In the genomic region with DNA sequence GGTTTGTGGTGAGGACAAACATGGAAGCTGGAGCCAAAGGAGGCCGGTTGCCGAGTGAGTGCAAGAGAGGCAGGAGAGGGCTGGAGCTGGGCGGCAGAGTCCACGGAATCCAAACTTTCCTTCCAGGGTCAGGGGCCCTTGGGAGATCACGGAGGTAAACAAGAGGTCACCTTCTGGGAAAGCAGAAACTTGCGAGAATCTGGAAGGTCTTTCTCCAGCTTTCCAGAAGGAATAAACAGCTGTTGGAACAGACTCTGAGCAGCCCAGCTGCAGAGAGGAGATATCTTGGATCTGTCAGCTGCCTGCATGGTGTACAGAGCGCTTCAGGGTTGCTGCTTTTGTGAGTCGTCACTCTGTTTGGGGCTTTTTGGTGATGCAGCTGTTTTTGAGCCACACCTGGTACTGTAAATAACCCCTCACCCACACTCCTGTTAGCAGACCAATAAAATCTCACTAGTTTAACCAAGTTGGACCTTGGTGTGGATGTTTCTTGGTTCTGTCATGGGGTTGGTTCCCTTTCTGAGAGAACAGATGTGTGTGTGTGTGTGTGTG, we compare ENCODE assay signal across 8 mouse cellular contexts. TPM values are rescaled to one million over a fixed set of nuclear protein-coding genes. Genes with fewer than 3 reads are reported as not detected.
A peak's percentile ranks its signal among the peaks of the same experiment; 100 is the strongest.
DNase-seq lines count a peak whose midpoint lies in the region; ATAC-seq lines count a peak whose summit lies in the region.

No protein-coding gene starts in this region.

- peak overlapping the region; percentile 62 for H3K4me2 ChIP-seq in hindbrain, embryonic 15.5 days
- H3K4me2 ChIP-seq in liver, embryonic 13.5 days = peak overlapping the region; percentile 74

- 0 out of 2 replicates have a peak overlapping the region, but pooled peaks have one; percentile 9 for H3K27ac ChIP-seq in hindbrain, embryonic 15.5 days (replicated peaks)
- peak overlapping the region; percentile 19; the same call in 1 of the 2 replicates for H3K27ac ChIP-seq in liver, embryonic 13.5 days

- DNase-seq in gastrocnemius, postnatal 10 days = peak; percentile 44
- DNase-seq in liver, embryonic 13.5 days = peak; percentile 18
- peak; percentile 46 for DNase-seq in neural tube, embryonic 10.5 days (ENCODE audit: extremely low spot score, low spot score)
- no peak for DNase-seq in ovary, postnatal 36 days (ENCODE audit: low spot score)
- no peak for DNase-seq in frontal cortex, postnatal 14 days (ENCODE audit: low spot score in 2 of 2)
- no peak for DNase-seq in layer of hippocampus, adult 11-12 months (ENCODE audit: low spot score)

- WGBS in hindbrain, embryonic 15.5 days = 19% methylated on average over 8 of the region's 8 CpGs
- 30% methylated on average over 8 of the region's 8 CpGs for WGBS in liver, embryonic 13.5 days (ENCODE audit: insufficient replicate concordance)

- no peaks in the 10 kb centered on the region for H3K9me3 ChIP-seq in hindbrain, embryonic 15.5 days
- no peaks in the 10 kb centered on the region for H3K9me3 ChIP-seq in liver, embryonic 13.5 days (replicated peaks)

- peak overlapping the region; percentile 25; the same call in 1 of the 2 replicates for H3K4me3 ChIP-seq in hindbrain, embryonic 15.5 days
- H3K4me3 ChIP-seq in liver, embryonic 13.5 days (replicated peaks) = no peak overlapping the region

- ATAC-seq in activated CD4-positive, CD25-positive, alpha-beta regulatory T cell, adult 4 months = peak; percentile 47
- peak; percentile 65; the same call in 1 of the 2 replicates for ATAC-seq in hindbrain, embryonic 15.5 days (ENCODE audit: low FRiP score, low read depth)
- peak; percentile 79 for ATAC-seq in liver, embryonic 13.5 days (ENCODE audit: low read depth)

- H3K9ac ChIP-seq in hindbrain, embryonic 15.5 days = no peak overlapping the region
- no peak overlapping the region for H3K9ac ChIP-seq in liver, embryonic 13.5 days

- H3K4me1 ChIP-seq in hindbrain, embryonic 15.5 days (replicated peaks) = peaks cover 18% of the 10 kb centered on the region
- H3K4me1 ChIP-seq in liver, embryonic 13.5 days (replicated peaks) = peaks cover 14% of the 10 kb centered on the region

- no peaks in the 10 kb centered on the region for H3K27me3 ChIP-seq in hindbrain, embryonic 15.5 days
- no peaks in the 10 kb centered on the region for H3K27me3 ChIP-seq in liver, embryonic 13.5 days

- H3K36me3 ChIP-seq in hindbrain, embryonic 15.5 days = no peaks in the 10 kb centered on the region
- H3K36me3 ChIP-seq in liver, embryonic 13.5 days = no peaks in the 10 kb centered on the region

RNA-seq across cellular contexts. Expression of a gene that starts 40.7 kb away (rescaled TPM):
- 10 to 100 TPM; 38.6 to 48.2 TPM for polyA plus RNA-seq in activated CD4-positive, CD25-positive, alpha-beta regulatory T cell, adult 4 months (2017; shearing (Covaris generic))
- total RNA-seq in gastrocnemius, postnatal 10 days (2021) = 100 to 1,000 TPM; 102 to 108 TPM
- polyA plus RNA-seq in hindbrain, embryonic 15.5 days (2015; fragmentation: Nextera tagmentation; extraction: Ambion mirVana) = 124 and 136 TPM in 2 replicates
- polyA plus RNA-seq in liver, embryonic 13.5 days (2015; fragmentation: Nextera tagmentation; extraction: Ambion mirVana) = 32.8 and 38.3 TPM in 2 replicates

RNA-seq across cellular contexts. Expression of a gene that starts 45.0 kb away (rescaled TPM):
- polyA plus RNA-seq in activated CD4-positive, CD25-positive, alpha-beta regulatory T cell, adult 4 months (2017; shearing (Covaris generic)) = not detected
- 1 to 10 TPM in 1 of 2 experiments, under 1 TPM in 1; 0.26 to 1.5 TPM for total RNA-seq in gastrocnemius, postnatal 10 days (2021)
- 1.5 and 2.0 TPM in 2 replicates for polyA plus RNA-seq in hindbrain, embryonic 15.5 days (2015; fragmentation: Nextera tagmentation; extraction: Ambion mirVana)
- 28.3 and 29.9 TPM in 2 replicates for polyA plus RNA-seq in liver, embryonic 13.5 days (2015; fragmentation: Nextera tagmentation; extraction: Ambion mirVana)

RNA-seq across cellular contexts. Expression of a gene that starts 57.2 kb away (rescaled TPM):
- polyA plus RNA-seq in activated CD4-positive, CD25-positive, alpha-beta regulatory T cell, adult 4 months (2017; shearing (Covaris generic)) = 1 to 10 TPM; 2.3 to 3.3 TPM
- 10 to 100 TPM; 89.1 to 96.7 TPM for total RNA-seq in gastrocnemius, postnatal 10 days (2021)
- 12.8 and 12.9 TPM in 2 replicates for polyA plus RNA-seq in hindbrain, embryonic 15.5 days (2015; fragmentation: Nextera tagmentation; extraction: Ambion mirVana)
- 3.3 and 4.3 TPM in 2 replicates for polyA plus RNA-seq in liver, embryonic 13.5 days (2015; fragmentation: Nextera tagmentation; extraction: Ambion mirVana)

Comparison
In these comparisons a context has a peak if more than half of its experiments do, and no peak if none do; other contexts are left out.
1. DNase-seq: peak in gastrocnemius, postnatal 10 days (single experiment), liver, embryonic 13.5 days (single experiment) and neural tube, embryonic 10.5 days (single experiment); none in ovary, postnatal 36 days (single experiment), frontal cortex, postnatal 14 days (0 of 2) and layer of hippocampus, adult 11-12 months (single experiment).
2. Peak in every context shown above with its lines, with median percentiles within 50 percentile points of each other: ATAC-seq.